ENCODE assay signal across 9 mouse cellular contexts in genomic region chr12:11266282-11266985, GRCm38 (mm10). TPM values are rescaled to one million over a fixed set of nuclear protein-coding genes. Genes with fewer than 3 reads are reported as not detected.
DNase-seq lines count a peak whose midpoint lies in the region; ATAC-seq and TF ChIP-seq lines count a peak whose summit lies in the region.
"Had no signal": no experiment of that assay in that cellular context is flagged by ENCODE, and none has a peak within 500 bp of the region (broad histone marks: within the 10 kb centered on the region; RNA-seq: fewer than 3 reads in every experiment).

No protein-coding gene starts in this region.

- H3K27ac ChIP-seq in heart, embryonic 11.5 days (ENCODE audit: low read depth, low read length), result peak overlapping the region; percentile 94
- peak overlapping the region; percentile 77 for H3K27ac ChIP-seq in ES-E14 (ENCODE audit: insufficient read depth, low read depth, low read length, poor library complexity, severe bottlenecking)
- peak overlapping the region; percentile 95 for H3K27ac ChIP-seq in embryonic facial prominence, embryonic 13.5 days
- peak overlapping the region; percentile 84 for H3K27ac ChIP-seq in liver, embryonic 14.5 days
- peak overlapping the region; percentile 67 for H3K27ac ChIP-seq in neural tube, embryonic 12.5 days

- H3K4me2 ChIP-seq in heart, embryonic 11.5 days, result peak overlapping the region; percentile 83
- peak overlapping the region; percentile 86 for H3K4me2 ChIP-seq in embryonic facial prominence, embryonic 13.5 days
- H3K4me2 ChIP-seq in liver, embryonic 14.5 days (ENCODE audit: low read depth), result peak overlapping the region; percentile 84
- H3K4me2 ChIP-seq in neural tube, embryonic 12.5 days (replicated peaks), result peak overlapping the region; percentile 88

- H3K27me3 ChIP-seq in heart, embryonic 11.5 days (ENCODE audit: control insufficient read depth, insufficient read depth, low read length), result no peaks in the 10 kb centered on the region
- H3K27me3 ChIP-seq in embryonic facial prominence, embryonic 13.5 days, result no peaks in the 10 kb centered on the region
- no peaks in the 10 kb centered on the region for H3K27me3 ChIP-seq in liver, embryonic 14.5 days (ENCODE audit: control insufficient read depth, insufficient read depth, low read length)
- no peaks in the 10 kb centered on the region for H3K27me3 ChIP-seq in neural tube, embryonic 12.5 days (replicated peaks)

- intact Hi-C loops in heart, postnatal 14 days (cut with DNase I), result loop anchor here (5.0 kb wide), 1 partner anchor 69 kb away; no protein-coding TSS in a partner anchor

- no peaks in the 10 kb centered on the region for H3K36me3 ChIP-seq in heart, embryonic 11.5 days (ENCODE audit: control insufficient read depth, insufficient read depth, low read length)
- no peaks in the 10 kb centered on the region for H3K36me3 ChIP-seq in ES-E14 (ENCODE audit: control insufficient read depth, insufficient read depth, low read length, poor library complexity, severe bottlenecking)
- H3K36me3 ChIP-seq in embryonic facial prominence, embryonic 13.5 days, result no peaks in the 10 kb centered on the region
- no peaks in the 10 kb centered on the region for H3K36me3 ChIP-seq in liver, embryonic 14.5 days (replicated peaks; ENCODE audit: control insufficient read depth, insufficient read depth, low read depth)
- H3K36me3 ChIP-seq in neural tube, embryonic 12.5 days, result no peaks in the 10 kb centered on the region

- H3K4me1 ChIP-seq in heart, embryonic 11.5 days (ENCODE audit: control insufficient read depth, insufficient read depth, low read length), result peaks cover 7% of the 10 kb centered on the region
- H3K4me1 ChIP-seq in ES-E14 (ENCODE audit: control insufficient read depth in 2 of 2, insufficient read depth in 2 of 2, low read length in 2 of 2, poor library complexity in 1 of 2), result peaks cover 1 to 2% of the 10 kb centered on the region in 2 experiments; a peak in 2 of 4 replicates
- H3K4me1 ChIP-seq in embryonic facial prominence, embryonic 13.5 days, result peaks cover 22% of the 10 kb centered on the region
- peaks cover 6 to 10% of the 10 kb centered on the region in 2 experiments; a peak in 3 of 4 replicates for H3K4me1 ChIP-seq in liver, embryonic 14.5 days (replicated peaks; ENCODE audit: control insufficient read depth in 2 of 2, insufficient read depth in 2 of 2, low read length in 1 of 2)
- H3K4me1 ChIP-seq in neural tube, embryonic 12.5 days, result peaks cover 22% of the 10 kb centered on the region

- no peak for TF ChIP-seq CTCF in liver, embryonic 14.5 days (IDR thresholded peaks at IDR 0.05; ENCODE audit: low read depth)

- ATAC-seq in heart, embryonic 11.5 days (replicated peaks; ENCODE audit: insufficient number of reproducible peaks, low FRiP score, low TSS enrichment), result peak; percentile 53
- ATAC-seq in embryonic facial prominence, embryonic 13.5 days (ENCODE audit: insufficient number of reproducible peaks, insufficient read depth, low FRiP score, low TSS enrichment, low read depth), result peak; percentile 66
- ATAC-seq in liver, embryonic 14.5 days (ENCODE audit: insufficient read depth), result peak; percentile 60
- ATAC-seq in neural tube, embryonic 12.5 days (ENCODE audit: low FRiP score, low read depth), result peak; percentile 71; the same call in 1 of the 2 replicates

- no peaks in the 10 kb centered on the region for H3K9me3 ChIP-seq in heart, embryonic 11.5 days (replicated peaks; ENCODE audit: control insufficient read depth, low read length)
- H3K9me3 ChIP-seq in ES-E14 (ENCODE audit: control insufficient read depth, insufficient read depth, low read depth, low read length), result no peaks in the 10 kb centered on the region
- H3K9me3 ChIP-seq in embryonic facial prominence, embryonic 13.5 days, result no peaks in the 10 kb centered on the region
- no peaks in the 10 kb centered on the region for H3K9me3 ChIP-seq in liver, embryonic 14.5 days (ENCODE audit: control insufficient read depth, low read length)
- no peaks in the 10 kb centered on the region for H3K9me3 ChIP-seq in neural tube, embryonic 12.5 days

- under 1% methylated on average over 51 of the region's 51 CpGs for WGBS in heart, embryonic 11.5 days (ENCODE audit: insufficient replicate concordance)
- under 1% methylated on average over 45 of the region's 51 CpGs for WGBS in embryonic facial prominence, embryonic 13.5 days
- WGBS in liver, embryonic 14.5 days (ENCODE audit: insufficient replicate concordance), result under 1% methylated on average over 46 of the region's 51 CpGs
- under 1% methylated on average over 51 of the region's 51 CpGs for WGBS in neural tube, embryonic 12.5 days

- in situ Hi-C loops in ES-E14 (cut with MboI; ENCODE audit: low sequenced_read_pairs in 2 of 2, unreplicated experiment in 2 of 2), result no loop called here

- peak overlapping the region; percentile 92 for H3K4me3 ChIP-seq in heart, embryonic 11.5 days (ENCODE audit: low read depth, low read length)
- peak overlapping the region; percentile 96 to 98 for H3K4me3 ChIP-seq in ES-E14 (ENCODE audit: insufficient read depth in 1 of 2, low read depth in 1 of 2, low read length in 2 of 2, poor library complexity in 1 of 2, severe bottlenecking in 1 of 2)
- H3K4me3 ChIP-seq in embryonic facial prominence, embryonic 13.5 days, result peak overlapping the region; percentile 91
- peak overlapping the region; percentile 73 to 96 for H3K4me3 ChIP-seq in liver, embryonic 14.5 days (ENCODE audit: insufficient read depth in 1 of 2, low read depth in 2 of 2, low read length in 2 of 2)
- peak overlapping the region; percentile 89 for H3K4me3 ChIP-seq in neural tube, embryonic 12.5 days

- DNase-seq in heart, adult 18-20 months, result no peak
- DNase-seq in ES-E14 (ENCODE audit: low read depth, low spot score), result peak; percentile 16
- peak; percentile 75 to 81 for DNase-seq in heart, postnatal 14 days
- DNase-seq in liver, embryonic 14.5 days (ENCODE audit: low read depth in 3 of 3, low spot score in 3 of 3), result peak in 1 of 3 experiments; percentile 20
- no peak for DNase-seq in spleen, adult 12 weeks (ENCODE audit: low spot score)

- no peak for TF ChIP-seq EP300 in liver, embryonic 14.5 days (IDR thresholded peaks at IDR 0.05; ENCODE audit: low read depth)

- H3K9ac ChIP-seq in heart, embryonic 11.5 days (ENCODE audit: low read depth, low read length), result peak overlapping the region; percentile 98
- H3K9ac ChIP-seq in ES-E14 (ENCODE audit: insufficient read depth, low read depth, low read length, poor library complexity, severe bottlenecking), result peak overlapping the region; percentile 98
- H3K9ac ChIP-seq in embryonic facial prominence, embryonic 13.5 days, result peak overlapping the region; percentile 95
- H3K9ac ChIP-seq in liver, embryonic 14.5 days (replicated peaks), result peak overlapping the region; percentile 94
- H3K9ac ChIP-seq in neural tube, embryonic 12.5 days, result peak overlapping the region; percentile 85

TF ChIP-seq in ES-E14, 5 proteins besides CTCF, POLR2A, EP300 and RAD21:
- TF ChIP-seq CHD2 (IDR thresholded peaks at IDR 0.05; ENCODE audit: low read depth, low read length) (no peak), HCFC1 (IDR thresholded peaks at IDR 0.05; ENCODE audit: borderline replicate concordance, insufficient read depth, low read length) (no peak), ZNF384 (IDR thresholded peaks at IDR 0.05; ENCODE audit: low read depth, low read length) (no peak), ZC3H11A (IDR thresholded peaks at IDR 0.05; ENCODE audit: borderline replicate concordance, low read depth, low read length) (no peak), MAFK (IDR thresholded peaks at IDR 0.05; ENCODE audit: insufficient read depth, low read depth, low read length) (no peak)

RNA-seq across cellular contexts. Expression of gene Smc6, which starts 0.7 kb away (rescaled TPM):
- polyA plus RNA-seq in heart, embryonic 11.5 days (2014; fragmentation: Nextera tagmentation; extraction: Ambion mirVana), result 87.6 and 111 TPM in 2 replicates
- 10 to 100 TPM; 39.0 to 50.7 TPM for total RNA-seq in heart, adult 18-20 months (2021)
- total RNA-seq in ES-E14 (2012; rRNA removed), result 54.3 and 61.4 TPM in 2 replicates
- 161 and 174 TPM in 2 replicates for polyA plus RNA-seq in embryonic facial prominence, embryonic 13.5 days (2015; fragmentation: Nextera tagmentation; extraction: Ambion mirVana)
- 10 to 100 TPM; 41.2 to 45.0 TPM for total RNA-seq in heart, postnatal 14 days (2021)
- polyA plus RNA-seq in liver, embryonic 14.5 days (2012; rRNA removed), result 7.1 and 25.1 TPM in 2 replicates
- polyA plus RNA-seq in liver, embryonic 14.5 days (2014; fragmentation: Nextera tagmentation; extraction: Ambion mirVana), result 63.1 and 68.3 TPM in 2 replicates
- polyA plus RNA-seq in neural tube, embryonic 12.5 days (2016; fragmentation: Nextera tagmentation; extraction: Ambion mirVana), result 116 and 127 TPM in 2 replicates

RNA-seq across cellular contexts. Expression of gene Gen1, which starts 0.8 kb away (rescaled TPM):
- polyA plus RNA-seq in heart, embryonic 11.5 days (2014; fragmentation: Nextera tagmentation; extraction: Ambion mirVana), result 8.8 and 17.8 TPM in 2 replicates
- 1 to 10 TPM; 1.1 to 1.3 TPM for total RNA-seq in heart, adult 18-20 months (2021)
- 19.8 and 23.4 TPM in 2 replicates for total RNA-seq in ES-E14 (2012; rRNA removed)
- polyA plus RNA-seq in embryonic facial prominence, embryonic 13.5 days (2015; fragmentation: Nextera tagmentation; extraction: Ambion mirVana), result 9.3 and 11.7 TPM in 2 replicates
- 1 to 10 TPM; 1.9 to 2.4 TPM for total RNA-seq in heart, postnatal 14 days (2021)
- 3.4 and 4.4 TPM in 2 replicates for polyA plus RNA-seq in liver, embryonic 14.5 days (2012; rRNA removed)
- 10.9 and 11.5 TPM in 2 replicates for polyA plus RNA-seq in liver, embryonic 14.5 days (2014; fragmentation: Nextera tagmentation; extraction: Ambion mirVana)
- polyA plus RNA-seq in neural tube, embryonic 12.5 days (2016; fragmentation: Nextera tagmentation; extraction: Ambion mirVana), result 8.9 TPM in 2 replicates

RNA-seq across cellular contexts. Expression of gene Msgn1, which starts 57.7 kb away (rescaled TPM):
- not detected in 2 replicates for polyA plus RNA-seq in heart, embryonic 11.5 days (2014; fragmentation: Nextera tagmentation; extraction: Ambion mirVana)
- not detected for total RNA-seq in heart, adult 18-20 months (2021)
- not detected in 2 replicates for total RNA-seq in ES-E14 (2012; rRNA removed)
- polyA plus RNA-seq in embryonic facial prominence, embryonic 13.5 days (2015; fragmentation: Nextera tagmentation; extraction: Ambion mirVana), result not detected in 2 replicates
- total RNA-seq in heart, postnatal 14 days (2021), result not detected
- polyA plus RNA-seq in liver, embryonic 14.5 days (2012; rRNA removed), result not detected in 2 replicates
- polyA plus RNA-seq in liver, embryonic 14.5 days (2014; fragmentation: Nextera tagmentation; extraction: Ambion mirVana), result not detected in 2 replicates
- not detected in 2 replicates for polyA plus RNA-seq in neural tube, embryonic 12.5 days (2016; fragmentation: Nextera tagmentation; extraction: Ambion mirVana)
- total RNA-seq: left cerebral cortex, postnatal 25 days had no signal

Comparison
In these comparisons a context has a peak if more than half of its experiments do, and no peak if none do; other contexts are left out.
1. DNase-seq: peak in ES-E14 (single experiment) and heart, postnatal 14 days (2 of 2); none in heart, adult 18-20 months (0 of 2) and spleen, adult 12 weeks (single experiment).
2. Peak in every context shown above with its lines, with median percentiles within 50 percentile points of each other: ATAC-seq, H3K27ac ChIP-seq, H3K4me2 ChIP-seq, H3K4me3 ChIP-seq and H3K9ac ChIP-seq.